Mouse (Mus musculus): ENCODE measurements around the gene Elf2. TPM values are rescaled to one million over a fixed set of nuclear protein-coding genes. Genes with fewer than 3 reads are reported as not detected.

The Elf2 gene
- polyA plus RNA-seq, 1 experiment from 2014 or later, result 50.3 TPM

DNA sequence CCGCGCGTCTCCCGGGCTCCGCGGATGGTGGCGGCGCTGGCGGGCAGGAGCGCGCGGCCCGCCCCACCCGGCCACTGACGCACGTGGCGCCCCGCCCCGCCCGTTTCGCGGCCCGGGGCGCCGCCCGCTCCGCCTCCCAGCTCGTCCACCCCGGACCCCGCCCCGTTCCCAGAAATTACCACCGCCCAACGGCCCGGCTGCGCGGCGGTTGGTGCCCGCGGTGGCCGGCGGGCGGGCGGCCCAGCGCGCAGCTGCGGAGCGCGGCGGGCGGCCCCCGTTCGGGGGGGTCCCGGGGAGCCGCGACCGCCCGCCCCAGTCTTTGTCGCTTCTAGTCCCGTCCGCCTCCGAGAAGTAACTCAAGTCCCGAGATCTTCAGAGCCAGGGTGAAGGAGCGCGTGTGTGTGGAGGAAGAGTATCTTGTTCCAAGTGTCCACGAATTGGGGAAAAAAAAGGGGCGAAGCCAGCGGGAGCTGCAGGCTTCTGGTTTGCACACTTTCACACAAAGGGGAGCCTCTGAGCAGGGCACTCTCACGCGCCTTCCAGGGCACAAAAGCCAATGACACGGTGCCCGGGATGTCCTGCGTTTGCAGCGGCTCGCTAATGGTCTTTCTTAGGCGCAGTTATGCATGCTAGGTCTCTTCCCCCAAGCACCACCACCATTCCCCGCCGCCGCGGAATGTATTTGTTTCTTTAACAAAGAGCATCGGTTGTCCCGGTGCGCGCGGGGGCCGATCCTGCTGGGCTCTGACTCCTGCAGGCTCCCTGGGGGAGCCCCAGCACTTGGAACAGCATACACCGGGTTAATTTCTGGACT lies 1.0 kb upstream of the Elf2 start:
- under 1% methylated on average over 74 of the region's 86 CpGs for WGBS

DNA sequence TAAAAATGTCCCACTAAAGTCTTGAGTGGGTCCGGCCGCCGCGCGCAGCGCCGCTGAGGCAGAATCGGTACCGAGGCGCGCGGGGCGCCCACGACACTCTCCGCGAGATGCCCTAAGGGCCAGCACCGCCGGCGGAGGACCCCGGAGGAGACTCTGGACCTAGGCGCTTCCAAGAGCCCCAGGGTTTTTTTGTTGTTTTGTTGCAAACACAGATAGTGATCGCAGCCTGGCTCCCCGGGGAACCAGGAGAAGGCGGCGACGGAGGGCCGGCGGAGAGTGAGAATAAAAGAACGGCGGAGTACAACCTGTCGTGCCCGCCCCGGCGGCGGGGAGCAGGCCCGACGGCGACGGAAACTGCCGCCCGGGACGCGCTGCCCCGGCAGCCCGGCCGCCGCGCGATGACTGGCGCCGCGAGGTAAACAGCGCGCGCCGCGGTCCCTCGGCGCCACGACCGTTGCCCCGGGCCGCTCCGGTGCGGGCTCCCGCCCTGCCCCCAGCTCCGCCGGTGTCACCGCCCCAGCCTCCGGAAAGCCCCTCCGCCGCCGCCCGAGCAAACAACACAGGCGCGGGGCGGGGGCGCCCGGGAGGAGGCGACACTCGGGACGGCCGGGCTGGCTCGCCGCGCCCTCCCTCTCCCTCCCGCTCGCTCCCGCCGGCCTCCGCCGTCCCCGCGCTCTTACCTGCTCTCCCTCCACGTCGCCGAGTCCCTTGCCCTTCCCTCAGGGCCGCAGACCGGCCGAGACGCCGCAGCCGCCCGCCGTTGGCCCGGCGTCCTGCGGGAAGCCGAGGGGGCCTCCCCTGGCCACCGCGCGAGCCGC lies 520 bp downstream of the Elf2 start:
- ATAC-seq, result peak; percentile 4; the same call in 1 of the 2 replicates
- WGBS, result under 1% methylated on average over 81 of the region's 113 CpGs
- Histone ChIP-seq H3K27ac (peak overlapping the region; percentile 99), H3K4me1 (replicated peaks) (peaks cover 23% of the 10 kb centered on the region), H3K4me2 (replicated peaks) (peak overlapping the region; percentile 76), H3K9me3 (no peaks in the 10 kb centered on the region), H3K36me3 (no peaks in the 10 kb centered on the region), H3K4me3 (replicated peaks) (peak overlapping the region; percentile 93), H3K9ac (replicated peaks) (peak overlapping the region; percentile 96), H3K27me3 (no peaks in the 10 kb centered on the region)

More for the DNA sequence above, 1.0 kb upstream of the Elf2 start:
- Histone ChIP-seq H3K36me3 (no peaks in the 10 kb centered on the region), H3K4me3 (replicated peaks) (peak overlapping the region; percentile 93), H3K4me1 (replicated peaks) (peaks cover 19% of the 10 kb centered on the region), H3K4me2 (replicated peaks) (peak overlapping the region; percentile 76), H3K9me3 (no peaks in the 10 kb centered on the region), H3K27ac (peak overlapping the region; percentile 99), H3K9ac (replicated peaks) (peak overlapping the region; percentile 96), H3K27me3 (no peaks in the 10 kb centered on the region)
- peak; percentile 77 for ATAC-seq

DNA sequence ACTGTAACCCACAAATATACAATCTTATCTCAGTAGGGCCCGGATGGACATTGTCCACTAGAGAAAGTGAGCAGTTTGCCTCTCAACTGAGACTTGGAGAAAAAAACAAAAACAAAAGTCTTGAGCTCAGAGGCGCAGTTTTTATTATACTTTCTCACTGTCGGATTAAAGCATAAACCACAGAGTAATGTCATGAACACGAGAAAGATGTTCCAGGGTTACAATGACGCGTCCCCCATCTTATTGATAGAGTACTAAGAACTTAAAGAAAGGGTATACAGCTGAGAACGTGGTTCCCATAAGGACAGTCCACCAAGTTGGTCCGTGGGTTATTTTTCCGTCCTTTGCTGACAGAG lies 1.1 kb downstream of the Elf2 start:
- 2% methylated on average over 9 of the region's 9 CpGs for WGBS

DNA sequence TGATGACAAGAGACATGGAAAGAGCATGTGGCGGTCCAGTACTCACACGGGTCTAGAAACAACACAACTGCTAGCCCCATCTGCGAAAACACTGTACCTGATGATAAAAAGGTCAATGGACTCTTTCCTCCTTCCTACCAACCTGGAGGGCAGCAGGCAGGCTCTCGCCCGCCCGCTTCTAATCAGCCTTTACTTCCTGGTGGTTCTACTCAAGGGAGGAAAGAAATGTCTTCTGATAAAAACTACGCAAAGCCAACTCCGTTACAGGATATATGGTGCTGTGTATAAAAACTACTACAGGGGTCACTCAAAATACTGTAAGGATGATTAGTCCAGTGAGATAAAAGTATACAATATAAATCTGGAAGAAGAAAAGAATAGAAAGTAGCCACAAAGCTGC lies 5.1 kb downstream of the Elf2 start:
- Histone ChIP-seq H3K4me3 (replicated peaks) (no peak overlapping the region), H3K27me3 (no peaks in the 10 kb centered on the region), H3K27ac (no peak overlapping the region), H3K4me2 (replicated peaks) (no peak overlapping the region), H3K9me3 (no peaks in the 10 kb centered on the region), H3K9ac (replicated peaks) (no peak overlapping the region), H3K4me1 (replicated peaks) (peaks cover 35% of the 10 kb centered on the region), H3K36me3 (no peaks in the 10 kb centered on the region)
- WGBS, result 95% methylated on average over 8 of the region's 8 CpGs
- ATAC-seq, result no peak

More for the DNA sequence above, 1.1 kb downstream of the Elf2 start:
- no peaks in the 10 kb centered on the region for H3K27me3 ChIP-seq
- peak overlapping the region; percentile 93 for H3K4me3 ChIP-seq (replicated peaks)
- peaks cover 27% of the 10 kb centered on the region for H3K4me1 ChIP-seq (replicated peaks)
- H3K27ac ChIP-seq, result peak overlapping the region; percentile 99; the same call in 1 of the 2 replicates
- ATAC-seq, result no peak
- H3K4me2 ChIP-seq (replicated peaks), result peak overlapping the region; percentile 76
- H3K36me3 ChIP-seq, result no peaks in the 10 kb centered on the region
- peak overlapping the region; percentile 96 for H3K9ac ChIP-seq (replicated peaks)
- no peaks in the 10 kb centered on the region for H3K9me3 ChIP-seq

DNA sequence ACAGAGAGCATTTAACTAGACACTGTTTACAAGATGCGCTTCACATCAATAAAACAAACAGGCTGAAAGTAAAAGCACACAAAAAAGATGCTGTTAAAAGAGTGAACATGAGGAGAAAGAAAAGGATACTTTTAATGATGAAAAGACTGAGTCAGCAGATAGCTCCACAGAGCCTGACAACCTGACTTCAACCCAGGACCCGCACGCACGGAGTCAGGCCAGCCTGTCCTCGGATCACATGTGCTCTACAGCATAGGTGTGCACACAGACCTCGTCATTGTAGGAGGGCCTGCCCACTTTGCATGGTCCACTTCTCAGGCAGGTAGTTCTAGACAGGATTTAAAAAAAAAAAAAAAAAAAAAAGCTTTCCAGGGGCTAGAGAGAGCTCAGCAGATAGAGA lies 6.5 kb downstream of the Elf2 start:
- H3K9me3 ChIP-seq, result no peaks in the 10 kb centered on the region
- ATAC-seq, result no peak
- 82% methylated on average over 6 of the region's 6 CpGs for WGBS

DNA sequence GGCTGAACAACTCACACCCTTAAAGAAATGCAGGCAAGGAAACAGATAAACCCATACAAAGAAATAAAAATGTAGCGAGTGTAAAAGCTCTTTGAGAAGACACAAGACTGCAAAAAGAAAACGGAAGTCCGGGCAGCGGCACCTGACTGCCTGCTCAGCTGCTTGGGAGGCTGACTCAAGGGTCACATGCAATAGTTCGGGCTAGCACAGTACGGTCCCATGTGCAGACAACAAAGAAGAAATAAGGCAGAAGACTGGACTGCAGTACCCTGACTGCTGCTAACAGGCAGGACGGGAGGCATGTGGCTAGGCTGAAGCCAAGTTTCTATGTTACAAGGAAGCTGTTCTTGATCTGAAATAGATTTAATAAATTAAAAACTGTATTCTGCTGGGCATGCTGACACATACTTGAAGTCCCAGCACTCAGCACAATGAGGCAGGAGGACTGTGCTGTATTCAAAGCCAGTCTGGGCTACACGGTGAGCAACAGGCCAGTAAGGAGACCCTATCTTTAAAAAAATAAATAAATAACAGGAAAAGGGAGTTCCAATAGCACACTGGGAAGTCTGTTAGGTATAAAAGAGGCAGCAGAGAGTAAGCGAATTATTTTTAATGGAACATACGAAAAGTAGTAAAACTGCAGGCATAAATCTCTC lies 7.1 kb downstream of the Elf2 start:
- H3K9ac ChIP-seq (replicated peaks), result no peak overlapping the region
- no peaks in the 10 kb centered on the region for H3K27me3 ChIP-seq
- no peak overlapping the region for H3K4me3 ChIP-seq (replicated peaks)
- H3K4me1 ChIP-seq (replicated peaks), result peaks cover 26% of the 10 kb centered on the region
- peak overlapping the region; percentile 12; the same call in 1 of the 2 replicates for H3K4me2 ChIP-seq (replicated peaks)
- no peaks in the 10 kb centered on the region for H3K36me3 ChIP-seq
- H3K9me3 ChIP-seq, result no peaks in the 10 kb centered on the region
- no peak overlapping the region for H3K27ac ChIP-seq
- no peak; the same call in 1 of the 2 replicates for ATAC-seq
- WGBS, result 59% methylated on average over 10 of the region's 10 CpGs

More for the DNA sequence above, 6.5 kb downstream of the Elf2 start:
- no peak overlapping the region for H3K27ac ChIP-seq
- no peak overlapping the region for H3K4me2 ChIP-seq (replicated peaks)
- no peak overlapping the region for H3K4me3 ChIP-seq (replicated peaks)
- peaks cover 30% of the 10 kb centered on the region for H3K4me1 ChIP-seq (replicated peaks)
- no peaks in the 10 kb centered on the region for H3K36me3 ChIP-seq
- H3K27me3 ChIP-seq, result no peaks in the 10 kb centered on the region
- H3K9ac ChIP-seq (replicated peaks), result no peak overlapping the region

DNA sequence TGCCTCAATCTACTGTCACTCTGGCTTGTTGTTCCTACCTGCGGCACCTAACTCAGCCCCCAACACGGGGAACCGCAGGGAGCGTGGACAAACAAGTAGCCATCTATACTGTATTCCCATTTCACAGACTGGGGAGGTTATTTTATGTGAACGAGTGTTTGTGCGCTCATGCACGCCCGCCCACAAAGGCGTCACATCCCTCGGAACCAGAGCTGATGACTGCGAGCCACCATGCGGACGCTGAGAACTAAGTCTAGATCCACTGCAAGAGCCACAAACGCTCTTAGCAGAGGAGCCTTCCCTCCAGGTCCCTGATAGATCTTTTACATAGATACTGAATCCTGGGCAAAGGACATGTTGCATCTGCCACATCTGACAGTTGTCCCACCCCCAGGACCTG lies 10.4 kb downstream of the Elf2 start:
- Histone ChIP-seq H3K4me1 (replicated peaks) (peaks cover 19% of the 10 kb centered on the region), H3K27me3 (no peaks in the 10 kb centered on the region), H3K36me3 (peaks cover 4% of the 10 kb centered on the region), H3K9me3 (0 out of 2 replicates have a peak, but pooled peaks cover 4% of the 10 kb centered on the region), H3K4me2 (replicated peaks) (no peak overlapping the region), H3K27ac (no peak overlapping the region), H3K9ac (replicated peaks) (no peak overlapping the region), H3K4me3 (replicated peaks) (no peak overlapping the region)
- WGBS, result 88% methylated on average over 14 of the region's 14 CpGs
- no peak for ATAC-seq

DNA sequence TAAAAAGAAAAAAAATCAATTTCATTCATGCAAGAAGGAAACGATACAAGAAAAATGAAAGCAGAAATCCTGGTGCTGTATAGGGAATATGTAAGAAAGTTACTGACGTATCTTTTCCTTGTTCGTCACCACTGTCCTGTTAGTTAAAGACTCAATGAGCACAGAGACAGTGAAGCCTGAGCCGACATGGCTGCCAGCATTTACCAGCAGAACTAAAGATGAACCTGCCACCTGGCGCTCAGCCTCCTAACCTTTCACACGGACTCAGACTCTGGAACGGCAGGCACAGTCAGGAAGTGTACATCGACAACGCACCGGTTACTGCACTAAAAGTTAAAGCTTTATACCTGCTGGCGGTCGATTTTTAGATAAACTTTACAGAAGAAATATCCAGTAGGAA lies 11.9 kb downstream of the Elf2 start:
- Histone ChIP-seq H3K4me3 (replicated peaks) (no peak overlapping the region), H3K27me3 (no peaks in the 10 kb centered on the region), H3K4me2 (replicated peaks) (no peak overlapping the region), H3K9me3 (0 out of 2 replicates have a peak, but pooled peaks cover 4% of the 10 kb centered on the region), H3K9ac (replicated peaks) (no peak overlapping the region), H3K4me1 (replicated peaks) (peaks cover 7% of the 10 kb centered on the region), H3K36me3 (peaks cover 12% of the 10 kb centered on the region), H3K27ac (no peak overlapping the region)
- 96% methylated on average over 12 of the region's 12 CpGs for WGBS
- ATAC-seq, result no peak

DNA sequence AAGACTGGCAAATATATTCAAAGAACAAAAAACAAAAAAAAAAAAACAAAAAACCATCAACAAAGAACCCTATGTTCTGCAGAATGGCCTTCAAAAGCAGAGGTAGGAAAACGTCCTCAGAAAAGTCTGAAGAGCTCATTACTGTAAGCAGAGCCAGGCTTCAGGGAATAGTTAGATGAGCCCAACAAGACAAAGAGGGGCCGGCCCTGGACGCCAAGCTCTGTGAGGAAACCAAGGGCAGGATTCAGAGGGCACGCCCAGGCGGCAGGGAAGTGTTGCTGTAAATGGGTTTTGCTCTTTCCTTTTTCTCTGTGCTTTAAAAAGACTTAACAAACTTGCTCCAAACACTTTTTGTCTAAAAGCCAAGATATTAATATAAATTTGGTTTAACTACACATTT lies 12.6 kb downstream of the Elf2 start:
- no peak overlapping the region for H3K4me2 ChIP-seq (replicated peaks)
- 83% methylated on average over 5 of the region's 5 CpGs for WGBS
- no peak overlapping the region for H3K9ac ChIP-seq (replicated peaks)
- 0 out of 2 replicates have a peak, but pooled peaks cover 4% of the 10 kb centered on the region for H3K9me3 ChIP-seq
- no peaks in the 10 kb centered on the region for H3K27me3 ChIP-seq
- no peak overlapping the region for H3K27ac ChIP-seq
- ATAC-seq, result no peak
- no peaks in the 10 kb centered on the region; the same call in 1 of the 2 replicates for H3K4me1 ChIP-seq (replicated peaks)
- H3K4me3 ChIP-seq (replicated peaks), result no peak overlapping the region
- peaks cover 17% of the 10 kb centered on the region for H3K36me3 ChIP-seq

DNA sequence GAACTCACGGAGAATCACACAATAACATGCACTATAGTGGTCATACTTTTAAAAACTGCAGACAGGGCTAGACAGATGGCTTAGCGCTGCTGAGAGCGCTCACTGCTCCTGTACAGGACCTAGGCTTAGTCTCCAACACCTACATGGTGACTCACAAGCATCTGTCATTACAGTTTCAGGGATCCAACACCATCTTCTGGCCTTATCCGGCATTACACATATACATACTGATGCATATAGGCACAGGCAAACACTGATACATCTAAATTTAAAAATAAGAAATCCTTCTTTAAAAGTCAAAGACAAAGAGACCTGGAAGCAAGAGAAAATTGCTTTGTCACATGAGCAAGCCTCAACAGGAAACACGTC lies 13.1 kb downstream of the Elf2 start:
- 96% methylated on average over 5 of the region's 5 CpGs for WGBS
- H3K4me2 ChIP-seq (replicated peaks), result no peak overlapping the region
- H3K4me1 ChIP-seq (replicated peaks), result no peaks in the 10 kb centered on the region; the same call in 1 of the 2 replicates
- no peaks in the 10 kb centered on the region for H3K27me3 ChIP-seq
- H3K36me3 ChIP-seq, result peaks cover 19% of the 10 kb centered on the region
- no peak for ATAC-seq
- H3K9ac ChIP-seq (replicated peaks), result no peak overlapping the region
- no peak overlapping the region for H3K27ac ChIP-seq
- H3K4me3 ChIP-seq (replicated peaks), result no peak overlapping the region
- 0 out of 2 replicates have a peak, but pooled peaks cover 4% of the 10 kb centered on the region for H3K9me3 ChIP-seq

DNA sequence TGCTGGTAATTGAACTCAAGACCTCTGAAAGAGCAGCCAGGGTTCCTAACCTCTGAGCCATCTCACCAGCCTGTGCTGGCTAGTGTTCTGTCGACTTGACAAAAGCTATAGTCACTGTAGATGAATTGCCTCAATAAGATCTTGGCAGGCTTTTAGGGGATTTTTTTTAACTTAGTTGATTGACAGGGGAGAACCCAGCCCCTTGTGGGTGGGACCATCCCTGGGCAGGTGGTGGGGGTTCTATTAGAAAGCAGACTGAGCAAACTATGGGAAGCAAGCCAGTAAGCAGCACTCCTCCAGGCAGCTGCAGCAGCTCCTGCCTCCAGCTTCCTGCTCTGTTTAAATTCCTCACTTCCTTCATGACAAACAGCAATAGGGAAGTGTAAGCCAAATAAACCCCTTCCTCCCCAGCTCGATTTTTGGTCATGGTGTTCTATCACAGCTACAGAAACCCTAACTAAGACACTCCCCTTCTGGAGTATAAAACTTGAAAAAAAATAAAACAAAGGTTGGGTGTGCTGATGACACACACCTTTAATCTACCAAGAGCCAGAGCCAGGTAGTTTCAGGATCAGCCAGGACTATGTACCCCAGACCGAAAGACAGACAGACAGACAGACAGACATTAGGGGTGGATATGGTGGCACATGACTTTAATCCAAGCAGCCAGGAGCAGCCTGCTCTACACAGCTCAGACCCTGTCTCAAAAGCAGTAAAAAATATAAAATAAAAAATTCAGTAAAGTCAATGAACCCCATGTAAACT lies 13.6 kb downstream of the Elf2 start:
- Histone ChIP-seq H3K9me3 (0 out of 2 replicates have a peak, but pooled peaks cover 4% of the 10 kb centered on the region), H3K27ac (no peak overlapping the region)

More for the DNA sequence above, 13.6 kb downstream of the Elf2 start:
- H3K27me3 ChIP-seq, result no peaks in the 10 kb centered on the region
- 90% methylated on average over 3 of the region's 3 CpGs for WGBS
- no peak overlapping the region for H3K4me2 ChIP-seq (replicated peaks)
- H3K4me1 ChIP-seq (replicated peaks), result no peaks in the 10 kb centered on the region; the same call in 1 of the 2 replicates
- H3K9ac ChIP-seq (replicated peaks), result no peak overlapping the region
- peaks cover 24% of the 10 kb centered on the region for H3K36me3 ChIP-seq
- peak; percentile 60; the same call in 1 of the 2 replicates for ATAC-seq
- H3K4me3 ChIP-seq (replicated peaks), result no peak overlapping the region

Measured in midbrain, embryonic 13.5 days (tissue).